Mouse (Mus musculus) forebrain, postnatal 0 days (tissue): ENCODE results near the gene Ormdl2. TPM values are rescaled to one million over a fixed set of nuclear protein-coding genes. Genes with fewer than 3 reads are reported as not detected.

Experiments
- ATAC-seq: fragments of 200-750 bp; cut with Nextera tagmentation; 2 replicates; pipeline ENCODE4 v1.8.0; 2017; ENCODE audit warnings: mild to moderate bottlenecking, moderate library complexity
- DNase-seq: peaks from one replicate; pipeline ENCODE4 v3.0.0-alpha.2; 2015
- H3K27ac ChIP-seq: fragments of 300-500 bp; sonication (generic); 2 replicates; pipeline ENCODE4 v1.5.1; 2014; ENCODE audit warnings: low read depth, mild to moderate bottlenecking, antibody characterized with exemption, low read length, moderate library complexity, mixed read lengths
- H3K27me3 ChIP-seq: fragments of 300-500 bp; sonication (generic); 2 replicates; pipeline ENCODE4 v1.6.1; 2014; ENCODE audit warnings: mild to moderate bottlenecking, low read length, mixed read lengths; ENCODE audit not compliant: insufficient read depth
- H3K36me3 ChIP-seq: fragments of 300-500 bp; sonication (generic); 2 replicates; pipeline ENCODE4 v1.6.1; 2014; ENCODE audit warnings: mild to moderate bottlenecking, moderate library complexity; ENCODE audit not compliant: insufficient read depth
- H3K4me1 ChIP-seq: fragments of 300-500 bp; sonication (generic); 2 replicates; pipeline ENCODE4 v1.6.1; 2014; ENCODE audit warnings: antibody characterized with exemption; ENCODE audit not compliant: insufficient read depth
- H3K4me2 ChIP-seq: fragments of 300-500 bp; sonication (generic); 2 replicates; pipeline ENCODE4 v1.6.1; 2014; ENCODE audit warnings: low read depth, mild to moderate bottlenecking, moderate library complexity
- H3K4me3 ChIP-seq: fragments of 300-500 bp; sonication (generic); 2 replicates; pipeline ENCODE4 v1.5.1; 2014; ENCODE audit warnings: low read depth, low read length, mixed read lengths
- H3K9ac ChIP-seq: fragments of 300-500 bp; sonication (generic); 2 replicates; pipeline ENCODE4 v1.6.1; 2014; ENCODE audit warnings: mild to moderate bottlenecking
- H3K9me3 ChIP-seq: fragments of 300-500 bp; sonication (generic); 2 replicates; pipeline ENCODE4 v1.6.1; 2016; ENCODE audit warnings: low read length
- CTCF ChIP-seq: sonication (generic); IDR thresholded peaks from 2 replicates; pipeline ENCODE4 v1.5.1; 2016; ENCODE audit warnings: antibody characterized with exemption, control low read depth, low read depth
- whole genome bisulfite sequencing: fragments of 180-500 bp; shearing (Covaris S2); extraction: QIAGEN DNeasy Blood & Tissue Kit; methylation state at CpG from one replicate; pipeline ENCODE4 v1.1.7; 2014; 5-methylcytosine and 5-hydroxymethylcytosine counted together
- polyA plus RNA-seq: library from polyadenylated mRNA; unstranded; fragments of >200 nt; fragmentation: Nextera tagmentation; extraction: Ambion mirVana; gene quantifications from 2 replicates; pipeline ENCODE4 v1.2.1, GENCODE M21; 2015
- total RNA-seq: library from RNA; depleted of rRNA; stranded (reverse); fragments of >200 nt; gene quantifications from 2 replicates; pipeline ENCODE4 v1.2.3, GENCODE M21; 2014; rRNA removed

Gene Ormdl2
- total and polyA plus RNA-seq, 2 experiments from 2014 or later, result 8.3 to 16.1 TPM

GRCm38 (mm10) chr10:128778441-128778840 lies 43.0 kb downstream of the Ormdl2 start:
- no peak overlapping the region for H3K4me3 ChIP-seq
- TF ChIP-seq CTCF, result no peak

GRCm38 (mm10) chr10:128773685-128774084 lies 47.8 kb downstream of the Ormdl2 start:
- no peaks in the 10 kb centered on the region for H3K4me1 ChIP-seq
- H3K4me3 ChIP-seq, result no peak overlapping the region
- no peaks in the 10 kb centered on the region for H3K27me3 ChIP-seq
- H3K27ac ChIP-seq, result no peak overlapping the region
- DNase-seq, result no peak
- no peak overlapping the region for H3K9ac ChIP-seq
- whole genome bisulfite sequencing, result 27% methylated on average over 5 of the region's 5 CpGs
- peak; percentile 51 for TF ChIP-seq CTCF
- no peak overlapping the region for H3K4me2 ChIP-seq
- no peaks in the 10 kb centered on the region for H3K36me3 ChIP-seq
- ATAC-seq, result no peak
- no peaks in the 10 kb centered on the region for H3K9me3 ChIP-seq

More at GRCm38 (mm10) chr10:128778441-128778840, 43.0 kb downstream of the Ormdl2 start:
- H3K9ac ChIP-seq, result no peak overlapping the region
- H3K4me2 ChIP-seq, result no peak overlapping the region
- WGBS, result 90% methylated on average over 2 of the region's 2 CpGs
- H3K27me3 ChIP-seq, result no peaks in the 10 kb centered on the region
- DNase-seq, result no peak
- no peak overlapping the region for H3K27ac ChIP-seq
- H3K4me1 ChIP-seq, result no peaks in the 10 kb centered on the region
- H3K36me3 ChIP-seq, result no peaks in the 10 kb centered on the region
- ATAC-seq, result no peak
- H3K9me3 ChIP-seq, result 0 out of 2 replicates have a peak, but pooled peaks cover 3% of the 10 kb centered on the region

- Histone ChIP-seq H3K4me3 (no peak overlapping the region), H3K27ac (no peak overlapping the region), H3K4me2 (no peak overlapping the region), H3K9ac (no peak overlapping the region), H3K9me3 (no peaks in the 10 kb centered on the region), H3K27me3 (no peaks in the 10 kb centered on the region), H3K36me3 (no peaks in the 10 kb centered on the region), H3K4me1 (no peaks in the 10 kb centered on the region)
- TF ChIP-seq CTCF, result no peak; the same call in 1 of the 2 replicates
- 92% methylated on average over 2 of the region's 2 CpGs for WGBS
- ATAC-seq (no peak), DNase-seq (no peak)
Observed at GRCm38 (mm10) chr10:128772895-128773294, 48.5 kb downstream of the Ormdl2 start.

Other genes starting within 250 kb of the Ormdl2 start
- 1.3 and 1.4 TPM in 2 replicates for gene Erbb3, start 232.0 kb downstream of the Ormdl2 start, total RNA-seq
- gene Erbb3, start 232.0 kb downstream of the Ormdl2 start, polyA plus RNA-seq, result 0.41 and 0.68 TPM in 2 replicates
- gene Rps26, start 194.9 kb downstream of the Ormdl2 start, total RNA-seq, result 859 and 1,363 TPM in 2 replicates
- gene Rps26, start 194.9 kb downstream of the Ormdl2 start, polyA plus RNA-seq, result 436 and 640 TPM in 2 replicates
- 8.4 and 15.6 TPM in 2 replicates for gene Ikzf4, start 175.7 kb downstream of the Ormdl2 start, total RNA-seq
- 6.3 and 11.3 TPM in 2 replicates for gene Ikzf4, start 175.7 kb downstream of the Ormdl2 start, polyA plus RNA-seq
- 10.6 and 12.6 TPM in 2 replicates for gene Suox, start 147.6 kb downstream of the Ormdl2 start, total RNA-seq
- 8.4 and 10.1 TPM in 2 replicates for gene Suox, start 147.6 kb downstream of the Ormdl2 start, polyA plus RNA-seq
- gene Rab5b, start 125.4 kb downstream of the Ormdl2 start, total RNA-seq, result 133 TPM in 2 replicates
- gene Rab5b, start 125.4 kb downstream of the Ormdl2 start, polyA plus RNA-seq, result 104 and 118 TPM in 2 replicates
- gene Pmel, start 117.5 kb downstream of the Ormdl2 start, total RNA-seq, result 0.85 and 1.2 TPM in 2 replicates
- 0.67 and 0.86 TPM in 2 replicates for gene Pmel, start 117.5 kb downstream of the Ormdl2 start, polyA plus RNA-seq
- 8.5 and 10.0 TPM in 2 replicates for gene Cdk2, start 116.6 kb downstream of the Ormdl2 start, total RNA-seq
- gene Cdk2, start 116.6 kb downstream of the Ormdl2 start, polyA plus RNA-seq, result 9.9 and 10.3 TPM in 2 replicates
- gene Dgka, start 76.8 kb downstream of the Ormdl2 start, total RNA-seq, result 5.6 and 7.2 TPM in 2 replicates
- gene Dgka, start 76.8 kb downstream of the Ormdl2 start, polyA plus RNA-seq, result 4.3 and 4.8 TPM in 2 replicates
- gene Pym1, start 73.8 kb downstream of the Ormdl2 start, total RNA-seq, result 67.7 and 68.4 TPM in 2 replicates
- 51.6 and 61.2 TPM in 2 replicates for gene Pym1, start 73.8 kb downstream of the Ormdl2 start, polyA plus RNA-seq
- 0.57 and 0.69 TPM in 2 replicates for gene Mmp19, start 30.7 kb downstream of the Ormdl2 start, total RNA-seq
- gene Mmp19, start 30.7 kb downstream of the Ormdl2 start, polyA plus RNA-seq, result 0.33 and 0.36 TPM in 2 replicates
- gene Dnajc14, start 17.6 kb downstream of the Ormdl2 start, total RNA-seq, result 39.6 and 45.7 TPM in 2 replicates
- gene Dnajc14, start 17.6 kb downstream of the Ormdl2 start, polyA plus RNA-seq, result 30.5 and 38.2 TPM in 2 replicates
- gene Tmem198b, start 17.3 kb downstream of the Ormdl2 start, total RNA-seq, result 9.5 and 12.9 TPM in 2 replicates
- 12.9 and 14.6 TPM in 2 replicates for gene Tmem198b, start 17.3 kb downstream of the Ormdl2 start, polyA plus RNA-seq
- 54.6 and 59.6 TPM in 2 replicates for gene Sarnp, start 4.3 kb downstream of the Ormdl2 start, total RNA-seq
- 146 and 167 TPM in 2 replicates for gene Sarnp, start 4.3 kb downstream of the Ormdl2 start, polyA plus RNA-seq
- gene Gdf11, start 70.1 kb upstream of the Ormdl2 start, total RNA-seq, result 15.7 and 19.1 TPM in 2 replicates
- gene Gdf11, start 70.1 kb upstream of the Ormdl2 start, polyA plus RNA-seq, result 4.3 and 6.7 TPM in 2 replicates
- gene Cd63, start 79.3 kb upstream of the Ormdl2 start, total RNA-seq, result 11.7 and 25.2 TPM in 2 replicates
- 168 and 188 TPM in 2 replicates for gene Cd63, start 79.3 kb upstream of the Ormdl2 start, polyA plus RNA-seq
- 4.1 and 5.8 TPM in 2 replicates for gene Rdh5, start 101.2 kb upstream of the Ormdl2 start, total RNA-seq
- gene Rdh5, start 101.2 kb upstream of the Ormdl2 start, polyA plus RNA-seq, result 6.9 and 10.2 TPM in 2 replicates
- 120 and 149 TPM in 2 replicates for gene Bloc1s1, start 102.4 kb upstream of the Ormdl2 start, total RNA-seq
- 246 and 305 TPM in 2 replicates for gene Bloc1s1, start 102.4 kb upstream of the Ormdl2 start, polyA plus RNA-seq
- 7.7 and 12.7 TPM in 2 replicates for gene Itga7, start 112.2 kb upstream of the Ormdl2 start, total RNA-seq
- gene Itga7, start 112.2 kb upstream of the Ormdl2 start, polyA plus RNA-seq, result 5.8 and 7.7 TPM in 2 replicates
- gene Mettl7b, start 139.3 kb upstream of the Ormdl2 start, total RNA-seq, result not detected in 2 replicates
- not detected in 2 replicates for gene Mettl7b, start 139.3 kb upstream of the Ormdl2 start, polyA plus RNA-seq
- gene Olfr9, start 167.8 kb upstream of the Ormdl2 start, total RNA-seq, result not detected in 2 replicates
- gene Olfr9, start 167.8 kb upstream of the Ormdl2 start, polyA plus RNA-seq, result not detected in 2 replicates
- gene Olfr763, start 189.1 kb upstream of the Ormdl2 start, total RNA-seq, result not detected in 2 replicates
- gene Olfr763, start 189.1 kb upstream of the Ormdl2 start, polyA plus RNA-seq, result not detected in 2 replicates
- not detected in 2 replicates for gene Olfr764-ps1, start 218.3 kb upstream of the Ormdl2 start, total RNA-seq
- not detected in 2 replicates for gene Olfr764-ps1, start 218.3 kb upstream of the Ormdl2 start, polyA plus RNA-seq
- not detected in 2 replicates for gene Olfr765, start 228.4 kb upstream of the Ormdl2 start, total RNA-seq
- not detected in 2 replicates for gene Olfr765, start 228.4 kb upstream of the Ormdl2 start, polyA plus RNA-seq
- not detected in 2 replicates for gene Olfr766-ps1, start 247.3 kb upstream of the Ormdl2 start, total RNA-seq
- not detected in 2 replicates for gene Olfr766-ps1, start 247.3 kb upstream of the Ormdl2 start, polyA plus RNA-seq